Mouse (Mus musculus) hindbrain, embryonic 15.5 days (tissue): ENCODE results near the gene Caly. TPM values are rescaled to one million over a fixed set of nuclear protein-coding genes. Genes with fewer than 3 reads are reported as not detected.

Experiments
- ATAC-seq: fragments of 200-750 bp; cut with Nextera tagmentation; 2 replicates; pipeline ENCODE4 v1.8.0; 2017; ENCODE audit warnings: low read depth, moderate number of reproducible peaks, moderate TSS enrichment; ENCODE audit not compliant: low FRiP score
- H3K27ac ChIP-seq: fragments of 300-500 bp; sonication (generic); replicated peaks from 2 replicates; pipeline ENCODE4 v1.5.1; 2015; ENCODE audit warnings: mild to moderate bottlenecking, inconsistent platforms
- H3K27me3 ChIP-seq: fragments of 300-500 bp; sonication (generic); 2 replicates; pipeline ENCODE4 v1.6.1; 2015; ENCODE audit warnings: control low read depth, inconsistent platforms
- H3K36me3 ChIP-seq: fragments of 300-500 bp; sonication (generic); 2 replicates; pipeline ENCODE4 v1.6.1; 2015; ENCODE audit warnings: control low read depth, inconsistent platforms
- H3K4me1 ChIP-seq: fragments of 300-500 bp; sonication (generic); replicated peaks from 2 replicates; pipeline ENCODE4 v1.6.1; 2015; ENCODE audit warnings: control low read depth, inconsistent platforms
- H3K4me2 ChIP-seq: fragments of 300-500 bp; sonication (generic); 2 replicates; pipeline ENCODE4 v1.6.1; 2015; ENCODE audit warnings: moderate library complexity, mild to moderate bottlenecking, inconsistent platforms
- H3K4me3 ChIP-seq: fragments of 300-500 bp; sonication (generic); 2 replicates; pipeline ENCODE4 v1.5.1; 2015; ENCODE audit warnings: mild to moderate bottlenecking, inconsistent platforms
- H3K9ac ChIP-seq: fragments of 300-500 bp; sonication (generic); 2 replicates; pipeline ENCODE4 v1.6.1; 2015; ENCODE audit warnings: inconsistent platforms
- H3K9me3 ChIP-seq: fragments of 300-500 bp; sonication (generic); 2 replicates; pipeline ENCODE4 v1.6.1; 2016; ENCODE audit warnings: control low read depth, inconsistent platforms
- WGBS: fragments of 180-500 bp; shearing (Covaris S2); methylation state at CpG from one replicate; pipeline ENCODE4 v1.1.7; 2015; 5-methylcytosine and 5-hydroxymethylcytosine counted together
- polyA plus RNA-seq: library from polyadenylated mRNA; unstranded; fragments of >200 nt; fragmentation: Nextera tagmentation; extraction: Ambion mirVana; gene quantifications from 2 replicates; pipeline ENCODE4 v1.2.1, GENCODE M21; 2015

The Caly gene
- polyA plus RNA-seq: 279 and 296 TPM in 2 replicates

DNA sequence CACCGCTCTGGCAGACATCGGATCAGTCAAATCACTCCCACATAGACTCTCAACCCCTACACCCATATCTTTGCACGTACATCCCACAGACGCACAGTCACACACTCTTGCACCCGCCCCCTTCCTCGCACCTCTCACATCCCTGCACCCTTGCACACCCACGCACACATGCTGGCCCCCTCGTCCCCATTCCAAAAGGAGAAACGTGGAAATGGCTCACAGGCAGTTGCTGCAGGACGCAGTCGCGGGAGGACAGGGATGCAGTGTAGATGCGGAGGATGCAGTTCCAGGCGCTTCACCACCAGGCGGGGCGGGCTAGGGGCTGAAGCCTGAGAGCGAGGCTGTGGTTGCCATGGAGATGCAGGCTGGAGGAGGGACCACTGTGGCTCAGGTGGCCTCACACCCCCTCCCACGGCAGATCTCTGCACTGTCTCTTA is at the start of gene Caly:
Caly (minus strand) TSS at position 307 of the 437 bp plus-strand sequence.
- Histone ChIP-seq H3K9ac (peak within 1 kb of the TSS; percentile 79), H3K27me3 (no peaks in the 10 kb centered on the region), H3K27ac (peak within 1 kb of the TSS; percentile 88), H3K4me3 (peak within 1 kb of the TSS; percentile 49), H3K4me2 (peak within 1 kb of the TSS; percentile 64), H3K4me1 (peaks cover 25% of the 10 kb centered on the region), H3K9me3 (no peaks in the 10 kb centered on the region), H3K36me3 (no peaks in the 10 kb centered on the region)
- ATAC-seq: peak; percentile 88
- WGBS: 2% methylated on average over 18 of the region's 18 CpGs

DNA sequence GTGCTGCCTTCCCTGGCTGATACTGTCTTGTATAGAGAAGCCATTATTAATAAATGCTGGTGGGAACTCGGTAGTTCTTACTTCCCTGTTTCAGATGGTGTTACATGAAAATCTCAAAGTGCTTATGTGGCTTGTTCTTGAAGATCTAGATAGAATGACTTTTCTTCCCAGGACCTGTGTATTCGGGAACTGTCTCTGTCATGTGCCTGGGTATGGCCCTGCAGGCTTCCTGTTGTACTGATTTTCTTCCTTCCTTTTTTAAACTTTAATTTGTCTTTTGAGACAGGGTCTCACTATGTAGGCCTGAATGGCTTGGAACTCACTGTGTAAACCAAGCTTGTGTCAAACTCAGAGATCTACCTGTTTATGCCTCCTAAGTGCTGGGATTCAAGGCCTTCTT is 45.6 kb upstream of the Caly start:
- Histone ChIP-seq H3K36me3 (0 out of 2 replicates have a peak, but pooled peaks cover 10% of the 10 kb centered on the region), H3K9ac (no peak overlapping the region), H3K4me1 (peaks cover 10% of the 10 kb centered on the region; the same call in 1 of the 2 replicates), H3K9me3 (no peaks in the 10 kb centered on the region), H3K4me3 (no peak overlapping the region), H3K27me3 (no peaks in the 10 kb centered on the region), H3K27ac (no peak overlapping the region), H3K4me2 (no peak overlapping the region)
- no peak for ATAC-seq
- 95% methylated on average over 2 of the region's 2 CpGs for WGBS

GRCm38 (mm10) chr7:140126934-140127333 is 44.6 kb upstream of the Caly start:
- H3K4me3 ChIP-seq: no peak overlapping the region
- 81% methylated on average over 3 of the region's 3 CpGs for WGBS
- H3K9me3 ChIP-seq: no peaks in the 10 kb centered on the region
- H3K27ac ChIP-seq: no peak overlapping the region
- no peaks in the 10 kb centered on the region for H3K27me3 ChIP-seq
- no peak overlapping the region for H3K4me2 ChIP-seq
- no peak for ATAC-seq
- no peak overlapping the region for H3K9ac ChIP-seq
- H3K4me1 ChIP-seq: peaks cover 10% of the 10 kb centered on the region; the same call in 1 of the 2 replicates
- 0 out of 2 replicates have a peak, but pooled peaks cover 10% of the 10 kb centered on the region for H3K36me3 ChIP-seq

DNA sequence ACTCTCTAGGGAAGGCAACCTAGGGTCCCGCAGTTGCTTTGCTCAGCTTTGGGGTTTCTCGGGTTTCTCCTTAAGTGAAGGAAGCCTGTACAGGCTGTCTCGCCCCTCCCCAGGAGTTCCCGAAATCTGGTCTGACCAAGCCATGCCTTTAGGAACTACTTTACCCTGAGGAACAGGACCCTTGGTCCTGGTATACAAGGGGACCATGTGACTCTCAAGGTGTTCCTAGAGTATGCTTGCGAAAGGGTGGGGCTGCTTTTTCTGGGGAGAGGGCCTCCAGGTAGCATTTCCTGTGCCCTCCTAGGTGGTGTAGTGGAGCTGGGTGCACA is 43.6 kb upstream of the Caly start:
- Histone ChIP-seq H3K36me3 (0 out of 2 replicates have a peak, but pooled peaks cover 10% of the 10 kb centered on the region), H3K27me3 (no peaks in the 10 kb centered on the region), H3K27ac (no peak overlapping the region), H3K4me1 (peaks cover 10% of the 10 kb centered on the region; the same call in 1 of the 2 replicates), H3K9me3 (no peaks in the 10 kb centered on the region), H3K4me3 (peak overlapping the region; percentile 55), H3K4me2 (peak overlapping the region; percentile 76), H3K9ac (peak overlapping the region; percentile 61)
- 13% methylated on average over 5 of the region's 5 CpGs for WGBS
- ATAC-seq: no peak

DNA sequence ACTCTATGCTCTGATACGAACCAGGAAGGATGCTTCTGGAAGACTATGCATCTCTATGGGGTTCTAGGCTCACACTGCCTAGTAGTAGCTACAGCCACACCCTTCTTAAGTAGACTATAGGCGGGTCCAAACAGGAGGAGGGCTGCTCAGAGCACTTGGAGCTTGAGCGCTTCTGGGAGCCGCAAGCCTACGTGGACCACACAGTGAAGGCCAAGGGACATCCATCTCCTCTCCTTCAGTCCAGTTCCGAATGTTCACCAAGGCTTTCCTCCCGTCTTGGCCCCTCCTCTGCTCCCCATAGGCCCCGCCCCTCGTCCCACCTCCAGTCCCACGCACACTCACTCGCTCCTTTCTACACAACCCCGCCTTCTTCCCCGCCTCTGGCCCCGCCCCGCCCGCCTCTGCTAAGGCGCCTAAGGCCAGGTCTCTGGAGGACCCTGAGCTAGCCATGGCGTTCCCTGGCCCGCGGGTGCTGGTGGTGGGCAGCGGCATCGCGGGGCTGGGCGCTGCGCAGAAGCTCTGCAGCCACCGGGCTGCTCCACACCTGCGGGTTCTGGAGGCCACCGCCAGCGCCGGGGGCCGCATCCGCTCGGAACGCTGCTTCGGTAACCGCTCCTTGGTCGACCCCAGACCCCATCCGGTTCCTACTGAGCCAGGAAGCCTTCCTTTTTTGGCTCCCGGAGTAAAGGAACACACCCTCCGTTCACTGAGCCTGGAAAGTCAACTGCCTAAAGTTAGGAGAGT is 43.1 kb upstream of the Caly start:
- H3K4me1 ChIP-seq: peaks cover 10% of the 10 kb centered on the region; the same call in 1 of the 2 replicates
- H3K27me3 ChIP-seq: no peaks in the 10 kb centered on the region
- H3K27ac ChIP-seq: 0 out of 2 replicates have a peak overlapping the region, but pooled peaks have one; percentile 6
- peak overlapping the region; percentile 76 for H3K4me2 ChIP-seq
- H3K4me3 ChIP-seq: peak overlapping the region; percentile 55
- 0 out of 2 replicates have a peak, but pooled peaks cover 6% of the 10 kb centered on the region for H3K36me3 ChIP-seq
- WGBS: 2% methylated on average over 40 of the region's 40 CpGs
- peak overlapping the region; percentile 61 for H3K9ac ChIP-seq
- H3K9me3 ChIP-seq: no peaks in the 10 kb centered on the region
- peak; percentile 97 for ATAC-seq

DNA sequence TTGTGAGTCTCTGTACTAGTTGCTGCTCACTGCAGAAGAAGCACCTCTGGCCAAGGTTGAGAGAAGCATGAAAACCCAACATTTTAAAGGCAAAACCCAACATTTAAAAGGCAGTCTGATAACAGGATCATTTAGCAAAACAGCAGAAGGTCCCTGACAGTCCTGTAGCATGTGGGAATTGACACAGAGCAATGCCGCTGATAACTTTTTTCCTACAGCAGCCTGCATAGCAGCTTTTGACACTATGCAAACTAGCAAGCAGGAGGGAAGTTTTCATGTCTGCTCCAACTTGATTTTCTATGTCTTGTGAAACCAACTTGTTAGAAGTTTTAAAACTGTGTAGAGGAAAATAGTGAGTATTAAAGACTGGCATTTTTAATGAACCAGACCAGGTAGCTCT is 42.0 kb upstream of the Caly start:
- WGBS: 93% methylated on average over 1 of the region's 1 CpGs
- H3K27me3 ChIP-seq: no peaks in the 10 kb centered on the region
- no peaks in the 10 kb centered on the region for H3K9me3 ChIP-seq
- H3K27ac ChIP-seq: no peak overlapping the region
- no peak for ATAC-seq
- H3K9ac ChIP-seq: no peak overlapping the region
- peaks cover 10% of the 10 kb centered on the region; the same call in 1 of the 2 replicates for H3K4me1 ChIP-seq
- no peak overlapping the region for H3K4me3 ChIP-seq
- no peaks in the 10 kb centered on the region for H3K36me3 ChIP-seq
- no peak overlapping the region for H3K4me2 ChIP-seq

- H3K27ac ChIP-seq: no peak overlapping the region
- WGBS: 41% methylated on average over 4 of the region's 4 CpGs
- no peaks in the 10 kb centered on the region for H3K9me3 ChIP-seq
- no peak for ATAC-seq
- no peak overlapping the region for H3K9ac ChIP-seq
- H3K4me1 ChIP-seq: peaks cover 10% of the 10 kb centered on the region; the same call in 1 of the 2 replicates
- H3K4me2 ChIP-seq: no peak overlapping the region
- no peaks in the 10 kb centered on the region for H3K27me3 ChIP-seq
- H3K36me3 ChIP-seq: no peaks in the 10 kb centered on the region
- H3K4me3 ChIP-seq: no peak overlapping the region
Observed at GRCm38 (mm10) chr7:140122765-140123164, 40.4 kb upstream of the Caly start.

DNA sequence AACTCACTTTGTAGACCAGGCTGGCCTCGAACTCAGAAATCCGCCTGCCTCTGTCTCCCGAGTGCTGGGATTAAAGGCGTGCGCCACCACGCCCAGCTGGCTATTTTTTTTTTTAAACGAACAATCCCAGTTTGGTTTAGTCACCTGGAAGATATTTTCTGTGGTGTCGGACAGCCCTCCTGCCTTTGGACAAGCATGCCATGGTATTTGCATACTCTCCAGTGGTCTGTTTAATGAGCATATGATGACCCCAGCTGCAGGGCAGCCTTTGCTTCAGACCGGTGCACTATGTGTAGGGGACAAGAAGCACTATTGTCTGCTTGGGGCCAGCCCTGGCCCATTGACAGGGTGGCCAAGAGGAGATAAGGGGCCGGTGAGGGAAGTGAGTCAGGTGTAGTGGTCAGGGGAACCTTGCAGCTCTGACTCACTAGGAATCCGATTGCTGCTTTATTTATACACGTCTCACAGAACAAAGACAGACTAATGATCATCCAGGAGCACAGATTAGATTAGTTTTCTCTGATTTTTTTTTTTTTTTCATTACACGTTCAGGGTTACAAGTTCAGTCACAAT is 39.1 kb upstream of the Caly start:
- H3K9ac ChIP-seq: no peak overlapping the region
- no peak for ATAC-seq
- H3K4me1 ChIP-seq: peaks cover 20% of the 10 kb centered on the region
- 71% methylated on average over 13 of the region's 13 CpGs for WGBS
- H3K36me3 ChIP-seq: no peaks in the 10 kb centered on the region
- no peak overlapping the region for H3K4me3 ChIP-seq
- no peak overlapping the region for H3K4me2 ChIP-seq
- no peaks in the 10 kb centered on the region for H3K27me3 ChIP-seq
- H3K27ac ChIP-seq: no peak overlapping the region
- no peaks in the 10 kb centered on the region for H3K9me3 ChIP-seq

DNA sequence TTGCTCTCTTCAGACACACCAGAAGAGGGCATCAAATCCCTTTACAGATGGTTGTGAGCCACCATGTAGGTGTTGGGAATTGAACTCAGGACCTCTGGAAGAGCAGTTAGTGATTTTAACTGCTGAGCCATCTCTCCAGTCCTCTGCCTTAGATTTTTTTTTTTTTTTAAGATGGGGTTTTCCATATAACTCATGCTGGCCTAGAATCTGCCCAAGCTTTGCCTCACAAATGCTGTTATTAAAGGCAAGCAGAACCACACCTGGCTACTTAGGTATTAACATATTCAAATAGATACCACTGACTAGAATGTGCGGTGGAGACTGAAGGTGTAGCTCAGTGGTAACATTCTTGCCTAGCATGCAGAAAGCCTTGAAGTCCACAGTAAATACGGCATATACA is 38.1 kb upstream of the Caly start:
- WGBS: 87% methylated on average over 2 of the region's 2 CpGs
- Histone ChIP-seq H3K4me1 (peaks cover 19% of the 10 kb centered on the region), H3K27me3 (no peaks in the 10 kb centered on the region), H3K9me3 (no peaks in the 10 kb centered on the region), H3K4me2 (no peak overlapping the region), H3K9ac (no peak overlapping the region), H3K27ac (no peak overlapping the region), H3K36me3 (no peaks in the 10 kb centered on the region), H3K4me3 (no peak overlapping the region)
- no peak for ATAC-seq

DNA sequence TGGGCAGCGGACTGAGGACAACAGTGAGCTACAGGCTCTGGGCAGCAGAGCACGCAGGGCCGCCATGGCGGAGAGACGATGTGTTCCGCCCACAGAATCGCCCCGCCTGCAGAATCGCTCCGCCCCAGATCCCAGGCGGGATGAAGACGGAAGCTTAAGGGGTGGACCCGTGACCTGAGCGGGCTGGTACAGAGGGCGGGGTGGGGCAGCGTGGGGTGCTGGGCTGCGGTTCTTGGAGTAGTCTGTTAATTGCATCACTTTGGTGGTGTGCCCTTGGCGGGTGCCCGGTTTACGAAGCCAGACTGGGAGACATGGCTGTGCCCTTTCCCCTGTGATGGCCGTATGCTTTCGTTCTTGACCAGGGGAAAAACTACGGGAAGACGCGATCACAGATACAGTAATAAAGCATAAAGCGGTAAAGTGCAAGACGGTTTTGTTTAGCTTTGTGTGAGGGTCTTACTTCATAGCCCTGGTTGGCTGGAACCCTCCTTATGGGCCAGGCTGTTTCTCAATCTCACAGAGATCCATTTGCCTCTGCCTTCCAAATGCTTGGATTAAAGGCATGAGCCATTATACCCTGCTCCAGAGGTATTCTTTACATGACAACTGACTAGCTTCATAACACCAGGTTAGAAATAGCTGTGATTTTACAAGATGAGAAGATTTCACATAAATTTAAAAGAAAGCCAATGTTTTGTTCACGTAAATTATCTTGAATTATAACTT is 34.1 kb upstream of the Caly start, which contains the start of gene Echs1:
Echs1 (minus strand) TSS at position 148 of the 726 bp plus-strand sequence.
- Histone ChIP-seq H3K4me1 (peaks cover 16% of the 10 kb centered on the region), H3K9me3 (no peaks in the 10 kb centered on the region), H3K4me3 (peak within 1 kb of the TSS; percentile 90), H3K9ac (peak within 1 kb of the TSS; percentile 90), H3K4me2 (peak within 1 kb of the TSS; percentile 83), H3K27ac (peak within 1 kb of the TSS; percentile 91), H3K27me3 (no peaks in the 10 kb centered on the region), H3K36me3 (peaks cover 9% of the 10 kb centered on the region)
- peak; percentile 94 for ATAC-seq
- WGBS: 4% methylated on average over 28 of the region's 28 CpGs

DNA sequence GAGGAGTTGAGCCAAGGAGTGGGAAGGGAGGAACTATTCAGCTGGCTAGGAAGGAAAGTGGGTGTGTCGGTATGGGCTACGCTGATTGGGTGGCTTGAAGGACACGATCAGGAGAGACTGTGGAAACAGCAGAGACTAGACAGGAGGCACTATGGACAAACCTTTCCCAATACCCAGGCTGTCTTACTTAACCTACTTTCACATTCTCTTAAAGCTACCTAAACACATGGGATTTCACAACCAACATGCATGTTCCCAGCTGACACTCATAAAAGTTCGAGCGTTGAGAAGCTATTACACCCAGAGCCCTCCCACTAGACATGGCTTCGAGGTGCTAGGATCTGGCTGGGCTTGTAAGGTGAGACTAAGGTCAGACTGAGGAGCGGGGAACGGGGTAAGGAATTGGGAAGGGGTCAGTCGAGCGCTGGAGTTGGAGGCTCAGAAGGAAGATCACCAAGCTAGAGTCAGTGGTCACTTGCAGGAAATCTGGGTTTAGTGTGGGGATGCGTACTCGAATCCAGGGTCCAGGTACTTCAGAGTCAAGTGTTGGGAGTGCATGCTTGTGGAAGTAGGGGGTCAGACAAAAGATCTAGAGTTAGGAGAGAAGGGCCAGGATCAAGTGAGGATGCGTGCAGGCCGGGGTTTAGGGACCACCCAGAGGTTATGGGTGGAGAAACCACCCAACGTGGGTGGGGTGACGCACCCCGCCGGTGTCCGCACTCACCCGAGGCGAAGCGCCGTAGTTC is 33.4 kb upstream of the Caly start, which contains the start of gene Paox:
Paox (plus strand) TSS at position 217 of the 746 bp plus-strand sequence.
- ATAC-seq: peak; percentile 69
- peaks cover 15% of the 10 kb centered on the region for H3K36me3 ChIP-seq
- H3K4me3 ChIP-seq: peak within 1 kb of the TSS; percentile 90
- H3K9ac ChIP-seq: peak within 1 kb of the TSS; percentile 90
- peak within 1 kb of the TSS; percentile 83 for H3K4me2 ChIP-seq
- peaks cover 16% of the 10 kb centered on the region for H3K4me1 ChIP-seq
- no peaks in the 10 kb centered on the region for H3K27me3 ChIP-seq
- 4% methylated on average over 23 of the region's 23 CpGs for WGBS
- H3K9me3 ChIP-seq: no peaks in the 10 kb centered on the region
- H3K27ac ChIP-seq: peak within 1 kb of the TSS; percentile 91
